Mouse (Mus musculus) cerebellum, adult 18-20 months (tissue): ENCODE measurements at regions not wholly inside any gene's neighbourhood (a gene's known extent, or its start where the extent isn't known, plus 50 kb on each side); places are given as distances from the start of the nearest gene placed in this dataset.

Experiments
- DNase-seq, 2 experiments: peaks; one replicate each; pipeline ENCODE4 v3.0.0; 2021

DNA sequence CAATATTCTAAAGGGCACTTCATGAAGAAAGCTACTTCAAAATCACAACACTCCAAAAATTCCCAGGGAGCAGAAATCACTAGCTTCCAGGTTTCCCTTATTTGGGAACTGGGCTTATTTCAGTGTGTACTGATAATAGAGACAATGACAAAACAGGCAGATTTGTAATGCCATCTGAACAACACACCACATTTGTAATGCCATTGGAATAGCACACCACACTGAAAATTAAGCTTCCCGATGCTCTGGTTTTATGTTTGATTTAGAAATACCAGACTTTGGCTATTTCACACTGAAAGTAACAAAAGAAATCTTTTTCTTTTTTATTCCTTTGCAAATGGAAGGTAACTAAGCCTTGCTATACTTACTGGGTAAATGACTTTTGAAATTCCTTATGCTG is 343.5 kb upstream of the Cdh20 start:
- DNase-seq: no peak

DNA sequence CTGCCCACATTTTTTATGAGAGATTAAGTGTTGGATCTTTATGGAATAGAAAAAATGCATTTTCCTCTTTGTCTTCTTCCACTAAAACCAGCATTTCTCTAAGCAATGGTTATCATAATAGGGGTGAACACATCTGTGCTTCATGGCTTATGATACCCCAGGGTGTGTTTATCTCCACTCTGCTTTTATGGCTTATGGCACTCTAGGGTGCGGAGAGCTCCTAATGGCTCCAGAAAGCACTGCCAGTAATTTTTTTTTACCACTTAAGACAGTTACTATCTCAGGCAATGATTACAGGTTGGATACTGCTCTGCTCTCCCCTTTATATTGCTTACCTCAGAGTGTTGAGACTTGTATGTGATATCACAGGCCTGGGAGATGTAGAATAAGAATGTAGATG is 343.0 kb upstream of the Cdh20 start:
- DNase-seq: no peak

DNA sequence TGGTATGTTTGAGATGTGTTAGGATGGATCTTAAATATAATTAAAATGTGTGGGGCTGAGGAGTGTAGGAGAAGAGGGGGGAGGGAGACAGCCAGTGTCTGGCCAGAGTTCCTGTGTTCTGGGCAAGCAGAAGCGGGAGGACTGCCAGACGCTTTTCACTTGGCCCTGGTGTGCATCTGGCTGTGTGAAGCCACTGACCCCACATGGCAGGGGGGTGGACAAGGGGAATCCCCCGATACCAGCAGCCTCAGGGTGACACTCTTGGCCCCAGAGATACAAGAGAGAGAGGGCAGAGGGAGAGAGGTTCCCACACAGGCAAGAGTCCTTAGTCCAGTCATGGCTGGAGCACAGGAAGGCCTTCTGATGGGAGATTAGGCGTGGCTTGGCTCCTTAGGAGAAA is 318.7 kb upstream of the Cdh20 start:
- no peak for DNase-seq

DNA sequence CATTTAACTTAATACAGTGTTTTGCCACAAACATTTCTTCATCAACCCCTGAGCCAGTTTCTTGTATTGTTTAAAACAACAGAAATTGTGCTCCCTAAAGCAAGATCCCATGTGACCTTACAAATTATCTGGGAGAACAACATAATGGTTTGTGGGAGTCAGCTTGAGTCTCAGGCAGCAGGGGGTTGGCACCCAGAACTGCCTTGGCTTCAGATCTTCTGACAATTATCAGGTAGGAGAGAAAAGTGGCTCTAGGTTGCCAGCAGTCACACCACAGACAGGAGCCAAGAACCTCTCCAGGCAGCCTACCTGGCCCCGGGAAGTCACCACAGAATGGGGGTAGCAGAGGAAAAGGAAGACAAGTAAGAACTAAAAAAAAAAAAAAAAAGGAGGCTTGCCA is 299.8 kb upstream of the Cdh20 start:
- DNase-seq: peak; percentile 19 to 28

DNA sequence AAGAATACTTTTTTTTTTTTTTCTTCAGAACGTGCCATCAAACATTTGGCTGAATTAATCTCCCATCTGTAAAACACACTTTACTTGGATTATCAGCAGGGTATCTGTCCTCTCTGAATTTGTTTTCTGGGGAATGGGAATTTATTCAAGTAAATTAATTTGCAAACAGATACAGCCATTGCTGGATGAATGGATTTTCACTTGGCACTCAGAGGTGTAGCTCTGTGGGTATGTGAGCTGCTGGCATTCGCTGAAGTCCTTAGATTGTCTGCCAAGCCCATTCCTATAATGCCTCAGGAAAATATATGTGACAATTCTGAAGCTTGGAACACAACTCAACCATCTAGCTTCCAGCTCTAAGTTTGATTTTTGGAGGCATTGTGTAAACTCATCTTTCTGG is 288.6 kb upstream of the Cdh20 start:
- no peak for DNase-seq
